Mouse (Mus musculus) testis, adult 2 months (tissue): ENCODE results near the gene Ifnar1. TPM values are rescaled to one million over a fixed set of nuclear protein-coding genes. Genes with fewer than 3 reads are reported as not detected.

Source experiments
- H3K27ac ChIP-seq: fragments of 200-500 bp; 2 replicates; pipeline ENCODE4 v1.5.1; 2012; ENCODE audit warnings: low read depth, low read length; ENCODE audit not compliant: control insufficient read depth, insufficient read depth
- H3K27me3 ChIP-seq: fragments of 200-500 bp; 2 replicates; pipeline ENCODE4 v1.6.1; 2012; ENCODE audit warnings: mild to moderate bottlenecking, low read length, moderate library complexity; ENCODE audit not compliant: control insufficient read depth, insufficient read depth
- H3K36me3 ChIP-seq: fragments of 200-500 bp; 2 replicates; pipeline ENCODE4 v1.6.1; 2012; ENCODE audit warnings: mild to moderate bottlenecking, low read length; ENCODE audit not compliant: control insufficient read depth, insufficient read depth
- H3K4me1 ChIP-seq: fragments of 200-500 bp; 2 replicates; pipeline ENCODE4 v1.6.1; 2012; ENCODE audit warnings: low read length; ENCODE audit not compliant: control insufficient read depth, insufficient read depth
- H3K4me3 ChIP-seq: fragments of 200-500 bp; 2 replicates; pipeline ENCODE4 v1.5.1; 2012; ENCODE audit warnings: low read depth, mild to moderate bottlenecking, low read length, moderate library complexity, mixed read lengths; ENCODE audit not compliant: control insufficient read depth
- CTCF ChIP-seq: fragments of 200-500 bp; IDR thresholded peaks from 2 replicates; pipeline ENCODE4 v1.5.1; 2012; ENCODE audit warnings: low read depth, mild to moderate bottlenecking, inconsistent platforms, low read length, moderate library complexity; ENCODE audit not compliant: control insufficient read depth, insufficient read depth, insufficient replicate concordance
- POLR2A ChIP-seq: fragments of 200-500 bp; IDR thresholded peaks from 2 replicates; pipeline ENCODE4 v1.6.1; 2012; ENCODE audit warnings: low read depth, mild to moderate bottlenecking, inconsistent platforms, low read length, moderate library complexity; ENCODE audit not compliant: control insufficient read depth
- polyA plus RNA-seq: library from polyadenylated mRNA; depleted of rRNA; stranded (reverse); fragments of >200 nt; gene quantifications from 2 replicates; pipeline ENCODE4 v1.2.3, GENCODE M21; 2012

The Ifnar1 gene
- polyA plus RNA-seq, 1 experiment, result 7.9 TPM

- H3K4me3 ChIP-seq, result no peak overlapping the region
- TF ChIP-seq CTCF (no peak), POLR2A (no peak)
- H3K4me1 ChIP-seq, result peaks cover 16% of the 10 kb centered on the region
- H3K36me3 ChIP-seq, result no peaks in the 10 kb centered on the region
- H3K27me3 ChIP-seq, result no peaks in the 10 kb centered on the region
- no peak overlapping the region for H3K27ac ChIP-seq
Observed at GRCm38 (mm10) chr16:91466566-91466965, 18.5 kb upstream of the Ifnar1 start.

- H3K27me3 ChIP-seq, result no peaks in the 10 kb centered on the region
- no peak overlapping the region for H3K4me3 ChIP-seq
- TF ChIP-seq CTCF, result no peak
- no peak for TF ChIP-seq POLR2A
- no peaks in the 10 kb centered on the region for H3K36me3 ChIP-seq
- no peak overlapping the region for H3K27ac ChIP-seq
- peaks cover 8% of the 10 kb centered on the region for H3K4me1 ChIP-seq
Observed at GRCm38 (mm10) chr16:91470470-91470869, 14.6 kb upstream of the Ifnar1 start.

GRCm38 (mm10) chr16:91471481-91471880, 13.6 kb upstream of the Ifnar1 start:
- Histone ChIP-seq H3K4me1 (peaks cover 2% of the 10 kb centered on the region), H3K4me3 (no peak overlapping the region), H3K36me3 (no peaks in the 10 kb centered on the region), H3K27me3 (no peaks in the 10 kb centered on the region), H3K27ac (no peak overlapping the region)
- no peak for TF ChIP-seq CTCF

- TF ChIP-seq POLR2A (no peak), CTCF (no peak)
- H3K27ac ChIP-seq, result no peak overlapping the region
- H3K36me3 ChIP-seq, result no peaks in the 10 kb centered on the region
- no peaks in the 10 kb centered on the region for H3K27me3 ChIP-seq
- no peak overlapping the region for H3K4me3 ChIP-seq
- no peaks in the 10 kb centered on the region for H3K4me1 ChIP-seq
Observed at GRCm38 (mm10) chr16:91475753-91476152, 9.3 kb upstream of the Ifnar1 start.

- Histone ChIP-seq H3K4me3 (no peak overlapping the region), H3K27me3 (no peaks in the 10 kb centered on the region), H3K4me1 (no peaks in the 10 kb centered on the region), H3K27ac (no peak overlapping the region), H3K36me3 (no peaks in the 10 kb centered on the region)
- TF ChIP-seq POLR2A (no peak), CTCF (no peak)
Observed at GRCm38 (mm10) chr16:91478067-91478466, 7.0 kb upstream of the Ifnar1 start.

- TF ChIP-seq CTCF, result no peak
- TF ChIP-seq POLR2A, result no peak
- Histone ChIP-seq H3K27ac (no peak overlapping the region), H3K27me3 (no peaks in the 10 kb centered on the region)
Observed at GRCm38 (mm10) chr16:91480517-91480916, 4.5 kb upstream of the Ifnar1 start.

GRCm38 (mm10) chr16:91484387-91484786, 651 bp upstream of the Ifnar1 start:
- Histone ChIP-seq H3K36me3 (no peaks in the 10 kb centered on the region), H3K27me3 (no peaks in the 10 kb centered on the region), H3K27ac (peak overlapping the region; percentile 34), H3K4me1 (peaks cover 7% of the 10 kb centered on the region), H3K4me3 (peak overlapping the region; percentile 83)
- no peak for TF ChIP-seq POLR2A
- no peak for TF ChIP-seq CTCF

More at GRCm38 (mm10) chr16:91480517-91480916, 4.5 kb upstream of the Ifnar1 start:
- peaks cover 2% of the 10 kb centered on the region; the same call in 1 of the 2 replicates for H3K4me1 ChIP-seq
- H3K36me3 ChIP-seq, result no peaks in the 10 kb centered on the region
- no peak overlapping the region for H3K4me3 ChIP-seq

- H3K27ac ChIP-seq, result peak overlapping the region; percentile 87
- TF ChIP-seq CTCF (no peak), POLR2A (no peak)
- H3K4me1 ChIP-seq, result peaks cover 7% of the 10 kb centered on the region
- no peaks in the 10 kb centered on the region for H3K27me3 ChIP-seq
- H3K36me3 ChIP-seq, result no peaks in the 10 kb centered on the region
- peak overlapping the region; percentile 96; the same call in 1 of the 2 replicates for H3K4me3 ChIP-seq
Observed at GRCm38 (mm10) chr16:91485841-91486240, 803 bp downstream of the Ifnar1 start.
